Mouse (Mus musculus) regulatory T cell (primary cell): ENCODE measurements around the gene Usp5.
"Not testable (repeated sequence)": the region's sequence is repeated elsewhere in the genome, so short reads cannot be mapped to it uniquely, and the experiment has no call there.

Source experiments
- in situ Hi-C: fragments of 300-600 bp; cut with MboI, MseI; formaldehyde crosslinking; loops from one replicate; pipeline ENCODE4 v1.15.1; 2025; ENCODE audit warnings: high pct_unique_total_duplicates

Gene Usp5

DNA sequence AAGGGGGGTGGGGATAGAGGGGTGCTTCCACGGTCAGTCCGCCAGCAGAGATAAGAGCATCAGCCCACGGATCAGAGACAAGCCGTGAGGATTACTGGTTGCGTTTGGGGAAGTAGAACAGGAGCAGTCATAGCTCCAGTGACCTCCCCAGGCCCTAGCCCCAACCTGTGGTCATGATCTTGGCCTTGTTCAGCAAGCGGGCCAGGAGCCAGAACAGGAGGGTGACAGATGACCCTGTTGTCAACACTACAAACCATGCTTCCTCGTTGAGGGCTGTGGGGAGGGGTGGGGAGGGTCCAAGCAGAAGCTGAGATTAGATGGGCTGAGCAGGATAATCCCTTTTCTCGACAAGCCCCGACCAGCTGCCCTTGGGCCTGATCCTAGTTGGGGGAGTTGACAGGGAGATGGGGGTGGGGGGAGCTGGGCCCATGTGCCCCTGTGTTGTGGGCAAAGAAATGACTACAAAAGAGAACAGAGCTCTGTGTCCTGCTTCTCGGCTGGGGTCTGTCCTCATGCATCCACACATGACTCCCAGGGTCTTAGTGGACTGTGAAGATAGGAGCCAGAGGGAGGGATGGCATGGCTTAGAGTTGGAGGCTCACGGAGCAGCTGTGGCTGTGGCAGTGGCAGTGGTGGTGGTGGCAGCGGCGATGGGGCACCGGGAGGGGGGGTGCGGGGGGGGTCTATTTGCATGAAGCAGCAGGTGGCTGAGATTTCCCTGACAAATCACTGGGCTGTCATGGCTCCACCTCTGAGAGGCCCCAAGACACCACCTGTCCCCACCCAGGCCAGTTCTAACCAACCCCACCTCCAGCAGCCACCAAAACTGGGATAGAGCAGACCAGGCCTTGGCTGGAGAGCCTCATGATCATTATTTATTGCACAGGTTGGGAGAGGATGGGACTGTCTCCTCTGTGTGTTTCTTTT, 11.2 kb upstream of the Usp5 start, which contains the start of gene Gnb3:
Gnb3 (minus strand) TSS at position 35 of the 927 bp plus-strand sequence.
- in situ Hi-C loops = no loop called here

DNA sequence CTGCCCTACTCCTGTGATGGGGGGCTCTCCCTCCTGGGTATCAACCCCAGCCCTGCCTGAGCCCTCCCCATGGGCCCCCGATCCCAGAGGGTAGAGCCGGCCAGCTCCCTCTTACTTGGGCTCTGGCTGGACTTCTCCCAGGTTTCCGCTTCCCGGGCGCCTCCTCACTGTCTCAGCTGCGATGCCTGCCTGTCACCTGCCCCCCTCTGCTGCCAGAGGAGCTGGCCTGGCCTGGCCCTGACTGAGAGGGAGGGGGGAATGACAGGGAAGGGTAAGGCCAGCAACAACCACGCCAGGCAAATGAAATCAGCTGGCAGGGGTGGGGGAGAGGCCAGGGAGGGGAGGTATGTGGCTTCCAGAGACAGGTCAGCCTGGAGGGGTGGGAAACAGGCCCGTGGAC, 10.5 kb upstream of the Usp5 start:
- in situ Hi-C loops = no loop called here

DNA sequence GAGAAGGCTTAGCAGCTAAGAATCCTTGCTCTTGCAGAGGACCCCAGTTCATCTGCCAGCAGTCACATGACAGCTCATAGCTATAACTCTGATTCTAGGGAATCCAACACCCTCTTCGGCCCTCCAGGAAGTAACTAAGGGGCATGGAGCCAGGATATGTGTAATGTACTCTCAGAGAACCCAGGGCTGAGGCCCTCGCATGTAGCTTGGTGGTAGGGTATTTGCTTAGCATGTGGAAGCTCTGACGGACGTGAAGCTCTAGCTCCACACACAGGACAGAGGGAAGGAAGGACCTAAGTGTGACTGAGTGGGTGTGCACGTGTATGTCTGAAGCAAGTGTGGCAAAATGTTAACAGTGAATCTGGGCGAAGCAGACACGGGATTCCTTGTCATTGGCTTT, 7.1 kb upstream of the Usp5 start:
- in situ Hi-C loops = no loop called here

DNA sequence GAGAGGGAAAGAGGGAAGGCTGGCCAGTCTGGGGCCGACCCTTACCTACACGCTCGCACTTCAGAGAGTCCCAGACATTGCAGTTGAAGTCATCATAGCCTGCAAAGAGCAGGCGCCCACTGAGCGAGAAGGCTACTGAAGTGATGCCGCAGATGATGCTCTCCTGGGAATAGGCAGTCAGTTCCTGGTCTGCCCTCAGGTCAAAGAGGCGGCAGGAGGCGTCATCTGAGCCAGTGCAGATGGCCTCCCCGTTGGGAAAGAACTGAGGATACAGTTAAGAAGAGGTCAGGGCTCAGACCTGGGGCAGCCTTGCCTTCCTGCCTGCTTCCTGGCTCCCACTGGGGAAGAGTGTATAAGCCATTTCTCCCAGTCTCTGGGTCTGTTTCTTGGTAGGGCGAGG, 6.2 kb upstream of the Usp5 start:
- in situ Hi-C loops = no loop called here

DNA sequence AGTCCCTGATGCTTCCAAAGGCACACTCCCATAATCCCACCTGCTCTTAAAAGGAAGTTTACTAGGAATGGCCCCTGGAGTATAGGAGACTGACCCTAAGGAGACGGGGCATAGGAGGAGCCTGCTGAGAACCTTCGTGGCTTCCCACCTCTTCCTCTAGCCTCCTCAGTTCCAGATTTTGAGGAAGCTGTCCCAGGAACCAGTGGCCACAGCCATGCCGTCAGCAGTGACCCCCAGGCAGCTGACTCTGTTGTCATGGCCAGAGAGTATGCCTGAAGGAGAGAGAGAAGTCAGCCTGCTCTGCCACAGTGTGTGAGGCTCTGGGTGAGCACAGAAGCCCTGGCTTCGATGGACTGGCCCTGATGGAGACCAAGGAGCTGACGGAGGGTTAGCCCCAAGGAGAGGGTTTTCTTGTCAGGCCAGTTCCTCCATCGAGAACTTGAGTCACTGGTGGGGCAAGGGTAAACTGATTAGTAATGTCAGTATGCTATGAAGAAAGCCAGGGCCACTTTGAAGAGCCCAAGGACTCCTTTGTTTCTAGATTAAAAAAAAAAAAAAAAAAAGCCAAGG, 5.3 kb upstream of the Usp5 start:
- in situ Hi-C loops = no loop called here

DNA sequence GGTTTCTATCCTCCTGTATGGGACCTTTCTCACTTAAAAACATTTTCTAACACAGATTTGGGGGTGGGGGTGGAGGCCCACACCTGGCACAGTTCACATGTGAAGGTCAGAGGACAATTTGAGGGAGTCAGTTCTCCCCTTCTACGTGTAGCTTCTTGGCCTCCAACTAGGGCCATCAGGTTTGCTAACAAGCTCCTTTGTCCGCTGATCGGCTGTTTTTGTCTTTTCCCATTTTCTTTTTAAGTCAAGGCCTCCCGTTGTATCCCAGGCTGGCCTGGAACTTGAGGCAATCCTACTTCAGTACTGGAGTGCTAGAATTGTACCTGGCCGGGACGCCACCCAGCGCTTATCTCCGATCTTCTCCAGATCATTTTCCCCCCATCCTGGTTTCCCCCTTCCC, 2.4 kb upstream of the Usp5 start:
- in situ Hi-C loops = no loop called here

DNA sequence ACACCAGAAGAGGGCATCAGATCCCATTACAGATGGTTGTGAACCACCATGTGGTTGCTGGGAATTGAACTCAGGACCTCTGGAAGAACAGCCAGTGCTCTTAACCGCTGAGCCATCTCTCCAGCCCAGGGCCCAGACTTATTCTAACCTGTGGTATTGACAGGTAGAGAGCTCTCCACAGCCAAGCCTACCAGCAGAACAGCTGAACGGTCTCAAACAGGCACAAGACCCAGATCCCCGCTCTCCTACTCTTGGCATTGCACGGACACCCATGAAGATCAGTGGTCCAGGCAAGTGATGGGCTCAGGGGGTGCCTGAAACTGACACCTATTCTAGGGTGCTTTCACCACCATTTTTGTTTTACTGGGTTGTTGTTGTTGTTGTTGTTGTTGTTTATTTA, 1.9 kb upstream of the Usp5 start:
- in situ Hi-C loops = not testable (repeated sequence)

DNA sequence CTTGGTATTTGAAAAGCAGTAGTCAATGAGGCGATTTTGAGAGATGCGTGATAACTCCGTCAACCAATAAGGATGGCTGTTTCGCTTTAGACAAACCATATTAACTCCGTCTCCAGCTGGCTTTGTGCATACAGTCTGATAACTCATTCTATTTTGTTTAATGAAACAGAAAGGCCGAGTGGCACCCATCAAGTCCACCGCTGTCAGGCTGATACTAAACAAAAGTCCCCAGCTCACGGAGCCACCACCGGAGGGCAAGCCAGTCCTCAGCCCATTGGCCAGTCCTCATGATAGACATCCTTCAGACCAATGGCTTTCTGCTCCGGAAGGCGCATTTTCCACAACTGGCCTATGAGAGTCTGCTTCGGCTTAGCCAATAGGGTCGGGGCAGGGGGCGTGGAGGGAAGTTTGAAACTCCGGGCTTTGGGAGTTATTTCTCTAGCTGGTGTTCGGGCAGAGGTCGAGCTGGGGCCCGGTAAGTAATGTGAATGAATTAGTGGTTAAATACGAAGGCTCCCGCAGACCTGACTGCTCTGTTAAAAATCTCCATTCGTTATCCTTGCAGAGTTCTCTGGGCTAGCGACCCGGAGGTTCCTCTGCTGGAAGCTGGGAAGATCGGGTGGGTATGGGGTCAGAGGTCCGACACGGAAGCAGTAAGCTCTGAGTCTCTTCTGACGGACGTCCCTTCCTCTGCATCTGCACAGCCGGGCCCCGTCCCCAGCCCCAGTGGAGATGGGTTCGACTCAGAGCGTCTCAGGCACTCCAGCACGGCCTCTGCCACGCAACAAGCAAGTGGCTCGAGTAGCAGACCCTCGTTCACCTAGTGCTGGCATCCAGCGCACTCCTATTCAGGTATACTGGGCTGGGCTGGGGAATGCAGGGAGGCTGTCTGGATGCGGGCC, 766 bp upstream of the Usp5 start:
- in situ Hi-C loops = no loop called here

DNA sequence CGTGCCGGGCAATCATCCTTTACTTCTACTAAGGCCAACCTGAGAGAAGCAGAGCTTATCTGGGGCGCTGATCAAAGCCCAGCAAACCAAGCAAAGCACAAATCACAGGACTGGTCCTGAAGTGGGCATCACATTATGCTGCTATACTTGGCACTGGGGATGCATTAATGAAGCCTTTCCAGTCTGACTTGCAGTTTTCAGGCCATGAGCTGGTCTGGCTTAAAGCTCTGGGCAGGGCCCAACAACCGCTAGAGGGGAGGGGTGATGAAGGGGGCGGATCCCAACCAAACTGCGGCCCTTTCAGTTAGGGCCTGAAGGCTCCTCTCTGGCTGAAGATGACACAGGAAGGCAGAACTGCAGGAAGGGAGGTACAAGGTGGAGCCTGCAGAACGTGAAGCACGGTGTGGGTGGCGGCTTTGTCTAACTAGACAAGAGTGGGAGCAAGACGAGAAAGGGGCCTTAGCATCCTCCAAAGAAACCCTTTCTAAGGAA, 1.1 kb downstream of the Usp5 start:
- in situ Hi-C loops = no loop called here

DNA sequence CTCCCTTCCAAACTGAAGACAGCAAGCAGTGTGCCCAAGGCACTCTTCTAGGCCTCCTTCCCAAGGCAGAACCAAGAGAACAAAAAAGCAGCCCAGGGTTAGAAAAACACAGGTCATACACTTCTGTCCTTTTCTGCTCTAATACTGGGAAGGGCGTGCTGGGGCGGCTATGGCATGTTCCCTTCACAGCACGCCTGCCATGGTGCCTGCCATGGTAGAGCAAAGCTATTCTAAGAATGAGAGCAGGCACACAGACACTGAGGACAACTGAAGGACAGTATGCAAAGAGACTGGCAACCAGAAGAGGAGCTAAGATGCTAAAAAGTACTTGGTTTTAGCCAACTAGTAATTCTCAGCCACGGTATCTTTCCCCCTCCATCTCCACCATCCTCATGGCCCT, 7.2 kb downstream of the Usp5 start:
- in situ Hi-C loops = no loop called here

DNA sequence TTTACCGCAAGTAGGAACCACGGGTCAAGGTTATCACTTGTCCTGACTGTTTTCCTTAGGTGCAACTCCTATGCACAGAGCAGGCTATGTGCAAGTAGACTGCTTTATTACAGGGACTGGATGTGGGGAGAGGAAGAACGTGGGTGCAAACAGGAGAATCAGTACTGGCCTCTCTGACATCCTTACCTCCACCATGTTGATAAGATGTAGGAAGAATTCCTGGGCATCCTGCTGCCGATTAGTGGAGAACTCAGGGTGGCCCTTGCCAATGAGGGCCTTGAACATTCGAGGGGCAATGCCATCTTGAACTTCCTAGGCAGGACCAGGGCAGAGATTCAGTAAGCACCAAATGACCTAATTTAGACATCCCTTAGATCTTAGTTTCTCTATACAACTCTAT, 8.4 kb downstream of the Usp5 start:
- in situ Hi-C loops = no loop called here

DNA sequence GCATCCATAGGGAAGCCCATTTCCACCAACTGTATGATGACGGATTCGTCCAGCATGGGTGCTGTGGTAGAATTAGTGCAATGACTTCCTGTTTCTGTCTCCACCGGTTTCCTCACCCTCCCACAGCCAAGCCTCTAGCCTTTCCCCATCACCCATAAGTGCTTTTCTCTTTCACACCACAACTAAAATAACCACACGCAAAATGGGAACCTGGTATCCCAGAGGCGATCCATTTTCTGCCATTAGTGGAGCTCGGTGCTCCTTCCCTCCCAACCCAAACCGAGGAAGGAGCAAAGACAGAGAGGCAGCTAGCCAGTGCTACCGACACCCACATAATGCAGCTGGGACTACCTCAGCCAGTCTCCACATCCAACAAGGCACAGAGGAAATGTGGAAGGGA, 11.3 kb downstream of the Usp5 start:
- in situ Hi-C loops = no loop called here

DNA sequence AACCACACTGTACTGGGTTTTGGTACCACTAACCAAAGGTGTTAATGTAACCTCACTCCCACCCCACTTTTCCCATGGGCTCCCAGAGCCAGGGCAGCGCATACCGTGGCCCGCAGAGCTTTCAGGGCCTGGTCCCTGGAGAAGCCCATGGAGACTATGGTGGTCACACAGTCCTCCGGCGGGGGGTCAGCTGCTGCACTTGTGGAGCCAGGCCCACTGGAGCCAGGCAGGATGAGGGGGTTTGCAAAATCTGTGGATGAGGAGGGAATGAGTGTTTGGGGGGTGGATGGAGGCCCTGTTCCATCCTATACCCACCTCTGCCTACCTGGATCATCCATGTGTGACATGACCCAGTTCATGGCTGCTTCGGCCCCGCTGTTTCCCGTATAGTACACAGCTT, 11.7 kb downstream of the Usp5 start:
- in situ Hi-C loops = no loop called here

DNA sequence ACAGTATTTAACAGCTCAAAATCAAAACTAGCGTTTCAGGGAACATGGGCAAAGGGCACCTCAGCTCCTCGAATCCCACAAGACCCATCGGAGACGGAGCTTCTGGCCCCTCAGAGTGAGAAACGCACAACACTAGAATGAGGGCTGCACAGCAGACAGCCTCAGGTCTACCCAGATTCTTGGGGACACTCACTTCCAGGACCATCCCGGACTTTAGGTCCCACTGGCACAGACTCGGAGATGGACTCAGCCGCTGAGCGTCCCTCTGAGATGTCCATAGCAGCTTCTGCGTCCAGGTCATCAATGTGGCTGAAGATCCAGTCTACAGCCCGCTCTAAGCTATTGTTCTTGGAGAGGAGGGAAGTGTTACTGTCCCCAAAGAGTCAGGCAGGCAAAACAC, 12.2 kb downstream of the Usp5 start:
- in situ Hi-C loops = no loop called here

DNA sequence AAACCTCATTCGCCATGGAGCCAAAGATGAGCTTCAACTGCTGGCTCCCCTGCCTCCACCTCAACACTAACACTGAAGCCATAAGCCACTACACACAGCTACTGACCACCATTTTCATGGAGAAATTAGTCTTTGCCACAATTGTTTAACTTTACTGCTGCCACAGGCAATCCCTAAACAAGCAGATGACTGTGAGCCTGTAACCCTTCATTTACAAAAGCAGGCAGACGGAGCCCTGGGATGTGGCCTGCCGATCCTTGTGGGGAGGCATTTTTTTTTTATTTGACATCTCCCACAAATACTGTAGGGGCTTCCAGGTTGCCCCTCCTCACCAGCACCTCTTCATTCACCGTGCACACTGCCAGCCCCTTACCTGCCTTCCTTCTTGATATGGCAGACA, 12.7 kb downstream of the Usp5 start:
- in situ Hi-C loops = no loop called here

DNA sequence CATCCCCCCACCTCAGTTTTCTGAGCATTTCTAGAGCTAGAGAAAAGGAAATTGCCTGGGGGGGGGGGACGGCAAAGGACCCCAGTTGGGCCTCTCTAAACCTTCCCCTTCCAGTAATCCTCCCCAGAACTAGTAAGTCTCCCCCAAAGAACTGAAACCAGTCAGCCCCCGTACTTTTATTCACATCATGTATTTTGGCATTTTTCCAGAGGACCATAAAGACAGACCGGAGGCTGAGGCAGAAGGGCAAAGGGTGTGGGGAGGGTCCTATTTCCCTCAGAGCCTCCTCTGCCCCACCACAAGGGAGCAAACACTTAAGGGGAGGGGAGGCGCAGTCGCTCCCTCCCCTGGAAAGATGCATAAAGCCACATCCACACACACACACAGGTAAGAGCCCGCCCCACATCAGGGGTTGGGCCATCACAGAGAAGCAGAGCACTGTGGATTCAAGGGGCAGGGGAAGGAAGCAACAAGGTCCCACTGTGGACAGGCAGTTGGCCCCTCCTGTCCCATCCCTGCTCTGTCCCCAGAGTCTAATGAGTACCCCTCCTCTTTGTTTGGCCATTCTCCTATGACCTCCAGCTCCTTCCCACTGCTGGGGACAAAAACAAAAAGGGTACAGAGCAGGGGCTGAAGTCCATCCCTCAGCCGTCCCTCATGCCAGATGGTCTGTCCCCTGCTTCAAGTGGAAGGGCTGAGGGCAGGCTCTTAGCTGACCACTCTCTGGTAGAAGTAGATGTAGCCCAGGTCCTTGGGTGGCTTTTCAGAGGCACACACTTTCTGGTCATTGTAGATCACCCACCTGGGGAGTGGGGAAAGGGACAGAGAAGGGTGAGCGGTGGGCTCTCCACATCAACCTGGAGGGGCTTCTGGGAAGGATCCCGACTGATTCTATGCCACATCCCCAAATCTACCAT, 14.2 kb downstream of the Usp5 start:
- in situ Hi-C loops = no loop called here

DNA sequence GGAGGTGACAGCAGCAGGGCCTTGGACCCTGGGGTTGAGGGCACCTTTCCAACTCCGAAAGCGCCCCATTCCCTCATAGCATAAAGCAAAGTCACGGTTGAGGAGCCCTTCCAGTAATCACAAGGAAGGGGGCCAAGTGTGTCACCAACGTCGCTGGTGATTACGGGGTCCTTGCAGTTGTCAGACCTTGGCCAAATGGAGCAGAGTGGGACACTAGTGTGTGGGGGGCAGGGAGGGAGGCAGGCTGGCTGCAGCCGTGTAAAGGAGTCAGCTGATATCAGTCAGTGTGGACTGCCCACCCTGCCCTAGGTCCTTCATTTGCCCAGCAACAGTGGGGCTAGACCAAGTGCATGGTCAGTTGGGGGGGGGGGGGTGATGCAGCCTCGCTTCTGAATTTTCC, 14.8 kb downstream of the Usp5 start:
- in situ Hi-C loops = no loop called here

DNA sequence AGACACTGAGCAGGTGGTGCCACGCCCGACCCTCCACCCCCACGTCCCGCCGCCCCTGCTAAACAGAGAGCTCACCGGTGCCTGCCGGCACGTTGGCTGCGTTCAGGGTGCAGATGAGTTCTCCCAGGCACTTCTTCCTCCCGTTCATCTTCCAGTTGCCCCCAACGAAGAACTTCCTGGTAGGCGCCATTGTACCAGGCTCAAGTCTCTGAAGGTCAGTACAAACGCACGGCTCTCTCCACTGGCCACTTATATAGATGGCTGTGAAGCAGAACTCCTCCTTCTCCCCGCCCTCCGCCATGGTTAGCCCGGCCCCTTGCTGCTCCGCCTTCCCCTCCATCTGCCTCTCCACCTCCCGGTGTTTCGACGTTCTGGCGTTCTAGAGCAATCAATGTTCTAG, 15.4 kb downstream of the Usp5 start, which contains the start of gene Tpi1:
Tpi1 (minus strand) TSS at position 364 of the 400 bp plus-strand sequence.
- in situ Hi-C loops = no loop called here

DNA sequence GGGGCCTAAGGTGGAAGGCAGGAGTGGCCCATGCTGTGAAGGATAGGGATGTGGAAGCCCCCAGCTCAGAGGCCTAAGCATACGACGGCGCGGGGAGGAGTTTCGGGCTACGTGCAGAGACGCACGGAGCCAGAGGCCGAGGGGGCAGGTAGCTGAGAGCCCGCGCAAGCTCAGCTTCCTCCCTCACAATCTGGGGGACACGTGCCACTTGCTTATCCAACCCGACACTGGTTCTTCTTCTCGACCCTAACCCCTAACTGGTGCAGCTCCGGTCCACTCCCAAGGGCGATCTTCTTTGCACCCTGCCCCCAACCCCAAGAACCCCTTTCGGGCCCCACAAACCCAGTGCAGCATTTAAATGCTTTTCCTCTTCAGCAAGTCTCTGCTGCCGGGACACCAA, 15.8 kb downstream of the Usp5 start:
- in situ Hi-C loops = no loop called here

DNA sequence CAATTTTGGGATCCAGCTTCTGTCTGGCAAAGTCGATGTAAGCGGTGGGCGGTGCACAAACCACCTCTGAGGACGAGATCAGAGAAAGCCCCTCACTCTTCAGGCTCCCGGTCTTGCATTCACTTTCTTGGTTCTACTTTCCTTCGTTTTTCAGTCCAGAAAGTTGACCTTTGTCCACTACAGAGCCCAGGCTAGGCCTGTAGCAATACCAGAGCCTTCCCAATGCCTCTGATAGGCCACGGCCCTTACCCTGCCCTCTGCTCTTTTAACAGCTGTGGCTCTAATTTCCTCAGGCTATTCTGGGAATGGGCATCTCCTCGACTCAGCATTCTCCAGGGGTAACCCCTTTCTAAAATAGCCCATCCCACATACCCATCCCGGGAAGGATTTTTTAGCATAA, 16.4 kb downstream of the Usp5 start:
- in situ Hi-C loops = no loop called here
